Mouse (Mus musculus) forebrain, postnatal 0 days (tissue): ENCODE data around the gene Serf2. TPM values are rescaled to one million over a fixed set of nuclear protein-coding genes. Genes with fewer than 3 reads are reported as not detected.

Experiments used
- ATAC-seq: fragments of 200-750 bp; cut with Nextera tagmentation; 2 replicates; pipeline ENCODE4 v1.8.0; 2017; ENCODE audit warnings: mild to moderate bottlenecking, moderate library complexity
- DNase-seq: peaks from one replicate; pipeline ENCODE4 v3.0.0-alpha.2; 2015
- H3K27ac ChIP-seq: fragments of 300-500 bp; sonication (generic); 2 replicates; pipeline ENCODE4 v1.5.1; 2014; ENCODE audit warnings: low read depth, mild to moderate bottlenecking, antibody characterized with exemption, low read length, moderate library complexity, mixed read lengths
- H3K27me3 ChIP-seq: fragments of 300-500 bp; sonication (generic); 2 replicates; pipeline ENCODE4 v1.6.1; 2014; ENCODE audit warnings: mild to moderate bottlenecking, low read length, mixed read lengths; ENCODE audit not compliant: insufficient read depth
- H3K36me3 ChIP-seq: fragments of 300-500 bp; sonication (generic); 2 replicates; pipeline ENCODE4 v1.6.1; 2014; ENCODE audit warnings: mild to moderate bottlenecking, moderate library complexity; ENCODE audit not compliant: insufficient read depth
- H3K4me1 ChIP-seq: fragments of 300-500 bp; sonication (generic); 2 replicates; pipeline ENCODE4 v1.6.1; 2014; ENCODE audit warnings: antibody characterized with exemption; ENCODE audit not compliant: insufficient read depth
- H3K4me2 ChIP-seq: fragments of 300-500 bp; sonication (generic); 2 replicates; pipeline ENCODE4 v1.6.1; 2014; ENCODE audit warnings: low read depth, mild to moderate bottlenecking, moderate library complexity
- H3K4me3 ChIP-seq: fragments of 300-500 bp; sonication (generic); 2 replicates; pipeline ENCODE4 v1.5.1; 2014; ENCODE audit warnings: low read depth, low read length, mixed read lengths
- H3K9ac ChIP-seq: fragments of 300-500 bp; sonication (generic); 2 replicates; pipeline ENCODE4 v1.6.1; 2014; ENCODE audit warnings: mild to moderate bottlenecking
- H3K9me3 ChIP-seq: fragments of 300-500 bp; sonication (generic); 2 replicates; pipeline ENCODE4 v1.6.1; 2016; ENCODE audit warnings: low read length
- CTCF ChIP-seq: sonication (generic); IDR thresholded peaks from 2 replicates; pipeline ENCODE4 v1.5.1; 2016; ENCODE audit warnings: antibody characterized with exemption, control low read depth, low read depth
- WGBS: fragments of 180-500 bp; shearing (Covaris S2); extraction: QIAGEN DNeasy Blood & Tissue Kit; methylation state at CpG from one replicate; pipeline ENCODE4 v1.1.7; 2014; 5-methylcytosine and 5-hydroxymethylcytosine counted together
- polyA plus RNA-seq: library from polyadenylated mRNA; unstranded; fragments of >200 nt; fragmentation: Nextera tagmentation; extraction: Ambion mirVana; gene quantifications from 2 replicates; pipeline ENCODE4 v1.2.1, GENCODE M21; 2015
- total RNA-seq: library from RNA; depleted of rRNA; stranded (reverse); fragments of >200 nt; gene quantifications from 2 replicates; pipeline ENCODE4 v1.2.3, GENCODE M21; 2014

The Serf2 gene
- total and polyA plus RNA-seq, 2 experiments from 2014 or later: 303 to 323 TPM

GRCm38 (mm10) chr2:121415103-121415502, 33.9 kb upstream of the Serf2 start:
- TF ChIP-seq CTCF: no peak
- Histone ChIP-seq H3K9me3 (no peaks in the 10 kb centered on the region), H3K4me1 (peaks cover 16% of the 10 kb centered on the region), H3K27ac (no peak overlapping the region), H3K4me2 (peak overlapping the region; percentile 69), H3K4me3 (peak overlapping the region; percentile 99), H3K9ac (peak overlapping the region; percentile 97; the same call in 1 of the 2 replicates), H3K27me3 (no peaks in the 10 kb centered on the region), H3K36me3 (peaks cover 6% of the 10 kb centered on the region; the same call in 1 of the 2 replicates)
- 40% methylated on average over 3 of the region's 3 CpGs for WGBS
- DNase-seq (no peak), ATAC-seq (no peak)

- no peak for TF ChIP-seq CTCF
- no peak overlapping the region for H3K27ac ChIP-seq
Observed at GRCm38 (mm10) chr2:121415591-121415990, 33.4 kb upstream of the Serf2 start.

GRCm38 (mm10) chr2:121416356-121416755, 32.6 kb upstream of the Serf2 start:
- Histone ChIP-seq H3K9ac (no peak overlapping the region), H3K27ac (no peak overlapping the region), H3K9me3 (no peaks in the 10 kb centered on the region), H3K4me1 (peaks cover 16% of the 10 kb centered on the region), H3K36me3 (peaks cover 6% of the 10 kb centered on the region; the same call in 1 of the 2 replicates), H3K27me3 (no peaks in the 10 kb centered on the region), H3K4me2 (no peak overlapping the region), H3K4me3 (no peak overlapping the region)
- WGBS: 94% methylated on average over 6 of the region's 6 CpGs
- ATAC-seq (no peak), DNase-seq (no peak)
- no peak for TF ChIP-seq CTCF

More at GRCm38 (mm10) chr2:121415591-121415990, 33.4 kb upstream of the Serf2 start:
- Histone ChIP-seq H3K4me2 (peak overlapping the region; percentile 69), H3K36me3 (peaks cover 6% of the 10 kb centered on the region; the same call in 1 of the 2 replicates), H3K4me1 (peaks cover 16% of the 10 kb centered on the region), H3K9ac (0 out of 2 replicates have a peak overlapping the region, but pooled peaks have one; percentile 97), H3K9me3 (no peaks in the 10 kb centered on the region), H3K4me3 (no peak overlapping the region), H3K27me3 (no peaks in the 10 kb centered on the region)
- DNase-seq (no peak), ATAC-seq (no peak)
- WGBS: 80% methylated on average over 3 of the region's 3 CpGs

GRCm38 (mm10) chr2:121418476-121418875, 30.5 kb upstream of the Serf2 start:
- no peak overlapping the region for H3K4me3 ChIP-seq
- peaks cover 16% of the 10 kb centered on the region for H3K4me1 ChIP-seq
- no peaks in the 10 kb centered on the region for H3K9me3 ChIP-seq
- H3K27me3 ChIP-seq: no peaks in the 10 kb centered on the region
- H3K27ac ChIP-seq: no peak overlapping the region
- H3K4me2 ChIP-seq: no peak overlapping the region
- ATAC-seq: no peak
- TF ChIP-seq CTCF: no peak
- DNase-seq: no peak
- H3K36me3 ChIP-seq: peaks cover 16% of the 10 kb centered on the region
- WGBS: 89% methylated on average over 3 of the region's 3 CpGs
- H3K9ac ChIP-seq: no peak overlapping the region

GRCm38 (mm10) chr2:121423166-121423565, 25.8 kb upstream of the Serf2 start:
- H3K36me3 ChIP-seq: peaks cover 37% of the 10 kb centered on the region
- no peak overlapping the region for H3K4me3 ChIP-seq
- H3K27me3 ChIP-seq: no peaks in the 10 kb centered on the region
- H3K9me3 ChIP-seq: no peaks in the 10 kb centered on the region
- H3K4me2 ChIP-seq: no peak overlapping the region
- H3K9ac ChIP-seq: no peak overlapping the region
- H3K4me1 ChIP-seq: no peaks in the 10 kb centered on the region
- TF ChIP-seq CTCF: no peak
- ATAC-seq (no peak), DNase-seq (no peak)
- no peak overlapping the region for H3K27ac ChIP-seq
- WGBS: 92% methylated on average over 2 of the region's 2 CpGs

GRCm38 (mm10) chr2:121425890-121426289, 23.1 kb upstream of the Serf2 start:
- DNase-seq (no peak), ATAC-seq (no peak)
- no peak for TF ChIP-seq CTCF
- Histone ChIP-seq H3K4me1 (no peaks in the 10 kb centered on the region), H3K9ac (no peak overlapping the region), H3K27ac (no peak overlapping the region), H3K27me3 (no peaks in the 10 kb centered on the region), H3K4me2 (no peak overlapping the region), H3K36me3 (peaks cover 51% of the 10 kb centered on the region), H3K9me3 (no peaks in the 10 kb centered on the region), H3K4me3 (no peak overlapping the region)
- WGBS: 95% methylated on average over 2 of the region's 2 CpGs

- WGBS: 98% methylated on average over 1 of the region's 1 CpGs
- Histone ChIP-seq H3K36me3 (peaks cover 89% of the 10 kb centered on the region), H3K4me1 (no peaks in the 10 kb centered on the region), H3K9me3 (no peaks in the 10 kb centered on the region), H3K9ac (no peak overlapping the region), H3K27me3 (no peaks in the 10 kb centered on the region), H3K4me2 (no peak overlapping the region), H3K4me3 (no peak overlapping the region), H3K27ac (no peak overlapping the region)
- DNase-seq (no peak), ATAC-seq (no peak)
- peak; percentile 61 for TF ChIP-seq CTCF
Observed at GRCm38 (mm10) chr2:121434854-121435253, 14.1 kb upstream of the Serf2 start.
